Comparison of ENCODE assay signal across 20 mouse cellular contexts in the genomic region with DNA sequence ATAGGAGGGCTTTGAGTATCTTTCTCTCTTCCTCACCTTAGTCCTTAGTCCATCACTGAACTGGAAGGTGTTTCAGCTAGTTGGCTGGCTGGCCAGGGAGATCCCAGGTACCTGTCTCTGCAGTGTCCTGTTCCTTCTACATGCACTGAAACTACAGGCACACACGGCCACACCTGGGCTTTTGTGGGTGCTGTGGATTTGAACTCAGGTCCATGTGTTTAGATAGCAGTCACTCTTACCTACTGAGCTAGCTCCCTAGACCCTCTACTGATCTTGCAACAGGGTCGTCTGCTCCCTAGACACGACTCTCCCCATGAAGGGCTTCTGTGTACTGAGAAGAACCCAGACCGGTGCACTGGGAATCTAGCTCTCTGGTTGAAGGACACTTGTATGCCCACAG. TPM values are rescaled to one million over a fixed set of nuclear protein-coding genes. Genes with fewer than 3 reads are reported as not detected.
A peak's percentile ranks its signal among the peaks of the same experiment; 100 is the strongest.
DNase-seq lines count a peak whose midpoint lies in the region; ATAC-seq and TF ChIP-seq lines count a peak whose summit lies in the region.
"Had no signal": no experiment of that assay in that cellular context is flagged by ENCODE, and none has a peak within 500 bp of the region (broad histone marks: within the 10 kb centered on the region; RNA-seq: fewer than 3 reads in every experiment).

No protein-coding gene starts in this region.

- H3K27me3 ChIP-seq in heart, embryonic 11.5 days (ENCODE audit: control insufficient read depth, insufficient read depth, low read length): no peaks in the 10 kb centered on the region
- no peaks in the 10 kb centered on the region for H3K27me3 ChIP-seq in lung, embryonic 14.5 days (ENCODE audit: insufficient read depth, low read length)
- no peaks in the 10 kb centered on the region for H3K27me3 ChIP-seq in heart, postnatal 0 days (ENCODE audit: control insufficient read depth, insufficient read depth, low read length)
- no peaks in the 10 kb centered on the region for H3K27me3 ChIP-seq in stomach, embryonic 14.5 days (ENCODE audit: control insufficient read depth, insufficient read depth, low read length)
- no peaks in the 10 kb centered on the region for H3K27me3 ChIP-seq in forebrain, embryonic 12.5 days
- H3K27me3 ChIP-seq: limb, embryonic 12.5 days had no signal

- peaks cover 12% of the 10 kb centered on the region for H3K36me3 ChIP-seq in heart, embryonic 11.5 days (ENCODE audit: control insufficient read depth, insufficient read depth, low read length)
- peaks cover 3% of the 10 kb centered on the region; the same call in 1 of the 2 replicates for H3K36me3 ChIP-seq in lung, embryonic 14.5 days (ENCODE audit: insufficient read depth)
- H3K36me3 ChIP-seq in heart, postnatal 0 days (replicated peaks; ENCODE audit: control insufficient read depth, insufficient read depth, low read length): peaks cover 11% of the 10 kb centered on the region
- peaks cover under 1% of the 10 kb centered on the region; the same call in 1 of the 2 replicates for H3K36me3 ChIP-seq in stomach, embryonic 14.5 days (ENCODE audit: control insufficient read depth, insufficient read depth, low read length)
- peaks cover 16% of the 10 kb centered on the region for H3K36me3 ChIP-seq in forebrain, embryonic 12.5 days (replicated peaks)
- H3K36me3 ChIP-seq: liver, embryonic 15.5 days had no signal

- H3K4me3 ChIP-seq in heart, embryonic 11.5 days (ENCODE audit: low read depth, low read length): no peak overlapping the region
- H3K4me3 ChIP-seq in lung, embryonic 14.5 days (ENCODE audit: low read depth, low read length): no peak overlapping the region
- H3K4me3 ChIP-seq in heart, postnatal 0 days (ENCODE audit: low read depth, low read length): no peak overlapping the region
- H3K4me3 ChIP-seq in stomach, embryonic 14.5 days (ENCODE audit: low read depth, low read length): no peak overlapping the region
- no peak overlapping the region for H3K4me3 ChIP-seq in forebrain, embryonic 12.5 days (replicated peaks)
- H3K4me3 ChIP-seq: left cerebral cortex, adult 2 months; limb, embryonic 12.5 days; liver, embryonic 15.5 days had no signal

- peak overlapping the region; percentile 83 for H3K27ac ChIP-seq in heart, embryonic 11.5 days (ENCODE audit: low read depth, low read length)
- H3K27ac ChIP-seq in lung, embryonic 14.5 days (ENCODE audit: low read depth): peak overlapping the region; percentile 80
- H3K27ac ChIP-seq in heart, postnatal 0 days (ENCODE audit: low read depth): peak overlapping the region; percentile 85
- peak overlapping the region; percentile 89 for H3K27ac ChIP-seq in stomach, embryonic 14.5 days (ENCODE audit: low read length)
- H3K27ac ChIP-seq in forebrain, embryonic 12.5 days: no peak overlapping the region
- H3K27ac ChIP-seq: left cerebral cortex, adult 2 months; limb, embryonic 12.5 days; liver, embryonic 15.5 days had no signal

- no peak for DNase-seq in heart, adult 18-20 months
- no peak for DNase-seq in lung, embryonic 14.5 days
- no peak for DNase-seq in lung, postnatal 10 days
- no peak for DNase-seq in heart, postnatal 0 days (ENCODE audit: low spot score)
- DNase-seq in thymus, postnatal 36 days: no peak
- DNase-seq: adrenal gland, adult 8-10 months; B cell, adult 2 months; cerebellum, adult 11 months; cerebellum, postnatal 14 days; midbrain, embryonic 14.5 days; retina, postnatal 1 day; right cerebral cortex, postnatal 4 days; thymus, adult 2 months had no signal

- H3K9me3 ChIP-seq in heart, embryonic 11.5 days (replicated peaks; ENCODE audit: control insufficient read depth, low read length): no peaks in the 10 kb centered on the region
- no peaks in the 10 kb centered on the region for H3K9me3 ChIP-seq in lung, embryonic 14.5 days (ENCODE audit: low read depth, low read length)
- no peaks in the 10 kb centered on the region for H3K9me3 ChIP-seq in heart, postnatal 0 days (replicated peaks; ENCODE audit: control insufficient read depth, low read length)
- no peaks in the 10 kb centered on the region for H3K9me3 ChIP-seq in stomach, embryonic 14.5 days (ENCODE audit: control insufficient read depth, low read depth, low read length)
- H3K9me3 ChIP-seq in forebrain, embryonic 12.5 days: no peaks in the 10 kb centered on the region
- H3K9me3 ChIP-seq: limb, embryonic 12.5 days; liver, embryonic 15.5 days had no signal

- WGBS in heart, embryonic 11.5 days (ENCODE audit: insufficient replicate concordance): 64% methylated on average over 4 of the region's 4 CpGs
- WGBS in lung, embryonic 14.5 days: 60% methylated on average over 4 of the region's 4 CpGs
- 55% methylated on average over 4 of the region's 4 CpGs for WGBS in heart, postnatal 0 days
- 71% methylated on average over 4 of the region's 4 CpGs for WGBS in stomach, embryonic 14.5 days
- WGBS in forebrain, embryonic 12.5 days: 81% methylated on average over 4 of the region's 4 CpGs

- H3K4me2 ChIP-seq in heart, embryonic 11.5 days: no peak overlapping the region
- no peak overlapping the region; the same call in 1 of the 2 replicates for H3K4me2 ChIP-seq in lung, embryonic 14.5 days
- no peak overlapping the region for H3K4me2 ChIP-seq in heart, postnatal 0 days (ENCODE audit: low read depth, low read length)
- H3K4me2 ChIP-seq in stomach, embryonic 14.5 days (replicated peaks; ENCODE audit: low read depth, low read length): no peak overlapping the region
- H3K4me2 ChIP-seq in forebrain, embryonic 12.5 days: no peak overlapping the region
- H3K4me2 ChIP-seq: limb, embryonic 12.5 days; liver, embryonic 15.5 days had no signal

- peaks cover 36% of the 10 kb centered on the region for H3K4me1 ChIP-seq in heart, embryonic 11.5 days (ENCODE audit: control insufficient read depth, insufficient read depth, low read length)
- H3K4me1 ChIP-seq in lung, embryonic 14.5 days (ENCODE audit: insufficient read depth): peaks cover 12% of the 10 kb centered on the region
- H3K4me1 ChIP-seq in heart, postnatal 0 days (ENCODE audit: control insufficient read depth, insufficient read depth): peaks cover 38% of the 10 kb centered on the region
- peaks cover 14% of the 10 kb centered on the region for H3K4me1 ChIP-seq in stomach, embryonic 14.5 days (ENCODE audit: control insufficient read depth, insufficient read depth, low read length)
- no peaks in the 10 kb centered on the region for H3K4me1 ChIP-seq in forebrain, embryonic 12.5 days
- H3K4me1 ChIP-seq: liver, embryonic 15.5 days had no signal

- no peak for TF ChIP-seq CTCF in lung, embryonic 14.5 days (IDR thresholded peaks at IDR 0.05; ENCODE audit: low read depth)
- no peak for TF ChIP-seq CTCF in heart, postnatal 0 days (IDR thresholded peaks at IDR 0.05; ENCODE audit: low read depth)

- no peak for ATAC-seq in heart, embryonic 11.5 days (replicated peaks; ENCODE audit: insufficient number of reproducible peaks, low FRiP score, low TSS enrichment)
- ATAC-seq in lung, embryonic 14.5 days (ENCODE audit: insufficient read depth): no peak
- no peak for ATAC-seq in heart, postnatal 0 days (ENCODE audit: insufficient read depth, low read depth)
- ATAC-seq in stomach, embryonic 14.5 days (ENCODE audit: insufficient number of reproducible peaks, insufficient read depth, low FRiP score, low read depth): no peak
- ATAC-seq in forebrain, embryonic 12.5 days (ENCODE audit: low FRiP score): no peak
- ATAC-seq: forebrain, embryonic 14.5 days had no signal

- H3K9ac ChIP-seq in heart, embryonic 11.5 days (ENCODE audit: low read depth, low read length): peak overlapping the region; percentile 56
- no peak overlapping the region for H3K9ac ChIP-seq in lung, embryonic 14.5 days
- H3K9ac ChIP-seq in heart, postnatal 0 days (replicated peaks; ENCODE audit: low read depth, low read length): no peak overlapping the region
- no peak overlapping the region for H3K9ac ChIP-seq in stomach, embryonic 14.5 days (replicated peaks; ENCODE audit: low read depth, low read length)
- no peak overlapping the region for H3K9ac ChIP-seq in forebrain, embryonic 12.5 days
- H3K9ac ChIP-seq: limb, embryonic 12.5 days; liver, embryonic 15.5 days had no signal

- no peak for TF ChIP-seq EP300 in heart, postnatal 0 days (IDR thresholded peaks at IDR 0.05; ENCODE audit: low read depth)

RNA-seq across cellular contexts. Expression of gene Mmp15, which starts 25.0 kb away (rescaled TPM):
- 38.1 and 43.1 TPM in 2 replicates for polyA plus RNA-seq in heart, embryonic 11.5 days (2014; fragmentation: Nextera tagmentation; extraction: Ambion mirVana)
- total RNA-seq in heart, adult 18-20 months (2021): 10 to 100 TPM; 57.4 to 67.4 TPM
- 22.5 and 25.6 TPM in 2 replicates for polyA plus RNA-seq in lung, embryonic 14.5 days (2014; fragmentation: Nextera tagmentation; extraction: Ambion mirVana)
- 132 and 171 TPM in 2 replicates for total RNA-seq in heart, postnatal 0 days (2014; rRNA removed; ENCODE audit: low replicate concordance)
- 30.1 and 32.9 TPM in 2 replicates for polyA plus RNA-seq in heart, postnatal 0 days (2015; fragmentation: Nextera tagmentation; extraction: Ambion mirVana)
- 21.5 and 22.0 TPM in 2 replicates for polyA plus RNA-seq in stomach, embryonic 14.5 days (2014; fragmentation: Nextera tagmentation; extraction: Ambion mirVana)
- 22.8 and 24.6 TPM in 2 replicates for polyA plus RNA-seq in forebrain, embryonic 12.5 days (2016; fragmentation: Nextera tagmentation; extraction: Ambion mirVana)

RNA-seq across cellular contexts. Expression of gene Usb1, which starts 45.0 kb away (rescaled TPM):
- 26.3 and 27.2 TPM in 2 replicates for polyA plus RNA-seq in heart, embryonic 11.5 days (2014; fragmentation: Nextera tagmentation; extraction: Ambion mirVana)
- total RNA-seq in heart, adult 18-20 months (2021): 10 to 100 TPM; 13.4 to 14.7 TPM
- 32.1 and 34.0 TPM in 2 replicates for polyA plus RNA-seq in lung, embryonic 14.5 days (2014; fragmentation: Nextera tagmentation; extraction: Ambion mirVana)
- total RNA-seq in heart, postnatal 0 days (2014; rRNA removed; ENCODE audit: low replicate concordance): 37.3 and 49.0 TPM in 2 replicates
- polyA plus RNA-seq in heart, postnatal 0 days (2015; fragmentation: Nextera tagmentation; extraction: Ambion mirVana): 28.8 and 29.6 TPM in 2 replicates
- polyA plus RNA-seq in stomach, embryonic 14.5 days (2014; fragmentation: Nextera tagmentation; extraction: Ambion mirVana): 38.0 and 44.2 TPM in 2 replicates
- 41.7 and 42.5 TPM in 2 replicates for polyA plus RNA-seq in forebrain, embryonic 12.5 days (2016; fragmentation: Nextera tagmentation; extraction: Ambion mirVana)

RNA-seq across cellular contexts. Expression of gene Zfp319, which starts 45.4 kb away (rescaled TPM):
- polyA plus RNA-seq in heart, embryonic 11.5 days (2014; fragmentation: Nextera tagmentation; extraction: Ambion mirVana): 4.4 and 5.9 TPM in 2 replicates
- 1 to 10 TPM; 7.7 to 8.6 TPM for total RNA-seq in heart, adult 18-20 months (2021)
- 9.2 and 10.9 TPM in 2 replicates for polyA plus RNA-seq in lung, embryonic 14.5 days (2014; fragmentation: Nextera tagmentation; extraction: Ambion mirVana)
- total RNA-seq in heart, postnatal 0 days (2014; rRNA removed; ENCODE audit: low replicate concordance): 7.0 and 7.8 TPM in 2 replicates
- 3.0 and 3.6 TPM in 2 replicates for polyA plus RNA-seq in heart, postnatal 0 days (2015; fragmentation: Nextera tagmentation; extraction: Ambion mirVana)
- 7.4 and 8.3 TPM in 2 replicates for polyA plus RNA-seq in stomach, embryonic 14.5 days (2014; fragmentation: Nextera tagmentation; extraction: Ambion mirVana)
- 18.1 and 20.1 TPM in 2 replicates for polyA plus RNA-seq in forebrain, embryonic 12.5 days (2016; fragmentation: Nextera tagmentation; extraction: Ambion mirVana)

RNA-seq across cellular contexts. Expression of gene Cfap20, which starts 57.6 kb away (rescaled TPM):
- 135 and 139 TPM in 2 replicates for polyA plus RNA-seq in heart, embryonic 11.5 days (2014; fragmentation: Nextera tagmentation; extraction: Ambion mirVana)
- total RNA-seq in heart, adult 18-20 months (2021): 10 to 100 TPM; 17.5 to 25.3 TPM
- 162 and 169 TPM in 2 replicates for polyA plus RNA-seq in lung, embryonic 14.5 days (2014; fragmentation: Nextera tagmentation; extraction: Ambion mirVana)
- total RNA-seq in heart, postnatal 0 days (2014; rRNA removed; ENCODE audit: low replicate concordance): 93.8 and 97.2 TPM in 2 replicates
- 112 and 115 TPM in 2 replicates for polyA plus RNA-seq in heart, postnatal 0 days (2015; fragmentation: Nextera tagmentation; extraction: Ambion mirVana)
- polyA plus RNA-seq in stomach, embryonic 14.5 days (2014; fragmentation: Nextera tagmentation; extraction: Ambion mirVana): 181 and 187 TPM in 2 replicates
- 139 and 140 TPM in 2 replicates for polyA plus RNA-seq in forebrain, embryonic 12.5 days (2016; fragmentation: Nextera tagmentation; extraction: Ambion mirVana)
